ENCODE assay signal across 7 mouse cellular contexts in genomic region chr15:81693366-81693966, GRCm38 (mm10). TPM values are rescaled to one million over a fixed set of nuclear protein-coding genes. Genes with fewer than 3 reads are reported as not detected.
DNase-seq lines count a peak whose midpoint lies in the region; ATAC-seq and TF ChIP-seq lines count a peak whose summit lies in the region.

No protein-coding gene starts in this region.

- TF ChIP-seq CTCF in embryonic fibroblast, embryonic 13.5 days (IDR thresholded peaks at IDR 0.05; ENCODE audit: borderline replicate concordance, insufficient read depth, low read length), result no peak

- TF ChIP-seq POLR2A in embryonic fibroblast, embryonic 13.5 days (IDR thresholded peaks at IDR 0.05; ENCODE audit: low read depth, low read length), result no peak

- WGBS in lung, embryonic 15.5 days, result 4% methylated on average over 41 of the region's 41 CpGs
- 3% methylated on average over 41 of the region's 41 CpGs for WGBS in intestine, embryonic 16.5 days
- WGBS in neural tube, embryonic 14.5 days, result 6% methylated on average over 41 of the region's 41 CpGs

- H3K4me2 ChIP-seq in lung, embryonic 15.5 days, result peak overlapping the region; percentile 91
- H3K4me2 ChIP-seq in intestine, embryonic 16.5 days (ENCODE audit: low read depth, low read length), result peak overlapping the region; percentile 99
- peak overlapping the region; percentile 94 for H3K4me2 ChIP-seq in neural tube, embryonic 14.5 days (ENCODE audit: low read depth, low read length)

- H3K9ac ChIP-seq in lung, embryonic 15.5 days, result peak overlapping the region; percentile 42
- peak overlapping the region; percentile 75 for H3K9ac ChIP-seq in intestine, embryonic 16.5 days (ENCODE audit: low read depth, low read length)
- peak overlapping the region; percentile 73 for H3K9ac ChIP-seq in neural tube, embryonic 14.5 days (replicated peaks; ENCODE audit: low read depth, low read length)

- 0 out of 2 replicates have a peak, but pooled peaks have one; percentile 8 for ATAC-seq in lung, embryonic 15.5 days (ENCODE audit: borderline replicate concordance, extremely low read depth, low FRiP score, low TSS enrichment)
- ATAC-seq in intestine, embryonic 16.5 days, result peak; percentile 58
- peak; percentile 38 for ATAC-seq in neural tube, embryonic 14.5 days (ENCODE audit: low read depth)

- no peaks in the 10 kb centered on the region for H3K36me3 ChIP-seq in lung, embryonic 15.5 days
- H3K36me3 ChIP-seq in intestine, embryonic 16.5 days (ENCODE audit: control insufficient read depth, insufficient read depth, low read length), result no peaks in the 10 kb centered on the region
- H3K36me3 ChIP-seq in neural tube, embryonic 14.5 days (ENCODE audit: control insufficient read depth, insufficient read depth, low read length), result no peaks in the 10 kb centered on the region

- H3K27me3 ChIP-seq in lung, embryonic 15.5 days, result peaks cover 48% of the 10 kb centered on the region
- peaks cover 24% of the 10 kb centered on the region for H3K27me3 ChIP-seq in intestine, embryonic 16.5 days (replicated peaks; ENCODE audit: control insufficient read depth, insufficient read depth, low read length)
- peaks cover 24% of the 10 kb centered on the region for H3K27me3 ChIP-seq in neural tube, embryonic 14.5 days (ENCODE audit: control insufficient read depth, insufficient read depth, low read length)

- H3K4me1 ChIP-seq in lung, embryonic 15.5 days, result peaks cover 20% of the 10 kb centered on the region
- no peaks in the 10 kb centered on the region for H3K4me1 ChIP-seq in embryonic fibroblast, embryonic 13.5 days (ENCODE audit: control insufficient read depth, insufficient read depth, low read length)
- H3K4me1 ChIP-seq in intestine, embryonic 16.5 days (ENCODE audit: control insufficient read depth, insufficient read depth, low read length), result peaks cover 8% of the 10 kb centered on the region
- H3K4me1 ChIP-seq in neural tube, embryonic 14.5 days (ENCODE audit: control insufficient read depth, insufficient read depth, low read length), result peaks cover 6% of the 10 kb centered on the region; the same call in 1 of the 2 replicates

- no peaks in the 10 kb centered on the region for H3K9me3 ChIP-seq in lung, embryonic 15.5 days
- H3K9me3 ChIP-seq in intestine, embryonic 16.5 days (ENCODE audit: control insufficient read depth, low read length), result no peaks in the 10 kb centered on the region
- no peaks in the 10 kb centered on the region for H3K9me3 ChIP-seq in neural tube, embryonic 14.5 days (ENCODE audit: control insufficient read depth, low read length)

- no peak for DNase-seq in lung, adult 18-20 months
- no peak for DNase-seq in right cerebral cortex, postnatal 14 days
- DNase-seq in natural killer cell, adult 2 months (ENCODE audit: low spot score in 2 of 2), result no peak

- H3K27ac ChIP-seq in lung, embryonic 15.5 days, result peak overlapping the region; percentile 35; the same call in 1 of the 2 replicates
- H3K27ac ChIP-seq in embryonic fibroblast, embryonic 13.5 days (ENCODE audit: insufficient read depth, low read length), result no peak overlapping the region
- no peak overlapping the region for H3K27ac ChIP-seq in intestine, embryonic 16.5 days (ENCODE audit: low read length)
- H3K27ac ChIP-seq in neural tube, embryonic 14.5 days (ENCODE audit: low read depth, low read length), result peak overlapping the region; percentile 0; the same call in 1 of the 2 replicates

- H3K4me3 ChIP-seq in lung, embryonic 15.5 days, result peak overlapping the region; percentile 51
- H3K4me3 ChIP-seq in embryonic fibroblast, embryonic 13.5 days (ENCODE audit: insufficient read depth, low read length), result peak overlapping the region; percentile 29
- H3K4me3 ChIP-seq in intestine, embryonic 16.5 days (ENCODE audit: low read length), result peak overlapping the region; percentile 60
- peak overlapping the region; percentile 50 for H3K4me3 ChIP-seq in neural tube, embryonic 14.5 days (ENCODE audit: low read depth, low read length)

RNA-seq across cellular contexts. Expression of gene Chadl, which starts 3.6 kb away (rescaled TPM):
- 5.7 and 5.8 TPM in 2 replicates for polyA plus RNA-seq in lung, embryonic 15.5 days (2015; fragmentation: Nextera tagmentation; extraction: Ambion mirVana)
- polyA plus RNA-seq in embryonic fibroblast, embryonic 13.5 days (2011; ENCODE audit: insufficient read length, low read depth, missing spikeins), result 1.1 and 2.3 TPM in 2 replicates
- polyA plus RNA-seq in intestine, embryonic 16.5 days (2015; fragmentation: Nextera tagmentation; extraction: Ambion mirVana), result 1.7 and 2.2 TPM in 2 replicates
- polyA plus RNA-seq in neural tube, embryonic 14.5 days (2014; fragmentation: Nextera tagmentation; extraction: Ambion mirVana), result 19.9 and 32.3 TPM in 2 replicates

RNA-seq across cellular contexts. Expression of gene L3mbtl2, which starts 29.8 kb away (rescaled TPM):
- polyA plus RNA-seq in lung, embryonic 15.5 days (2015; fragmentation: Nextera tagmentation; extraction: Ambion mirVana), result 24.6 and 26.0 TPM in 2 replicates
- 7.8 and 9.5 TPM in 2 replicates for polyA plus RNA-seq in embryonic fibroblast, embryonic 13.5 days (2011; ENCODE audit: insufficient read length, low read depth, missing spikeins)
- 19.0 and 21.2 TPM in 2 replicates for polyA plus RNA-seq in intestine, embryonic 16.5 days (2015; fragmentation: Nextera tagmentation; extraction: Ambion mirVana)
- polyA plus RNA-seq in neural tube, embryonic 14.5 days (2014; fragmentation: Nextera tagmentation; extraction: Ambion mirVana), result 25.0 and 26.8 TPM in 2 replicates

RNA-seq across cellular contexts. Expression of gene Zc3h7b, which starts 51.4 kb away (rescaled TPM):
- 30.4 and 30.7 TPM in 2 replicates for polyA plus RNA-seq in lung, embryonic 15.5 days (2015; fragmentation: Nextera tagmentation; extraction: Ambion mirVana)
- 41.2 and 50.6 TPM in 2 replicates for polyA plus RNA-seq in embryonic fibroblast, embryonic 13.5 days (2011; ENCODE audit: insufficient read length, low read depth, missing spikeins)
- 11.7 and 12.0 TPM in 2 replicates for polyA plus RNA-seq in intestine, embryonic 16.5 days (2015; fragmentation: Nextera tagmentation; extraction: Ambion mirVana)
- 49.6 and 72.6 TPM in 2 replicates for polyA plus RNA-seq in neural tube, embryonic 14.5 days (2014; fragmentation: Nextera tagmentation; extraction: Ambion mirVana)

RNA-seq across cellular contexts. Expression of gene Rangap1, which starts 51.9 kb away (rescaled TPM):
- polyA plus RNA-seq in lung, embryonic 15.5 days (2015; fragmentation: Nextera tagmentation; extraction: Ambion mirVana), result 100 and 111 TPM in 2 replicates
- 68.2 and 69.1 TPM in 2 replicates for polyA plus RNA-seq in embryonic fibroblast, embryonic 13.5 days (2011; ENCODE audit: insufficient read length, low read depth, missing spikeins)
- 81.1 and 90.4 TPM in 2 replicates for polyA plus RNA-seq in intestine, embryonic 16.5 days (2015; fragmentation: Nextera tagmentation; extraction: Ambion mirVana)
- polyA plus RNA-seq in neural tube, embryonic 14.5 days (2014; fragmentation: Nextera tagmentation; extraction: Ambion mirVana), result 105 and 117 TPM in 2 replicates

Comparison
In these comparisons a context has a peak if more than half of its experiments do, and no peak if none do; other contexts are left out.
1. ATAC-seq: peak in every context shown above with its lines; median percentile 58 in intestine, embryonic 16.5 days; 38 in neural tube, embryonic 14.5 days; 8 in lung, embryonic 15.5 days.
2. H3K27ac ChIP-seq: peak in lung, embryonic 15.5 days (single experiment) and neural tube, embryonic 14.5 days (single experiment); none in embryonic fibroblast, embryonic 13.5 days (single experiment) and intestine, embryonic 16.5 days (single experiment).
3. Peak in every context shown above with its lines, with median percentiles within 50 percentile points of each other: H3K4me2 ChIP-seq, H3K4me3 ChIP-seq and H3K9ac ChIP-seq.